17 mouse cellular contexts compared by ENCODE assay signal in the genomic region with DNA sequence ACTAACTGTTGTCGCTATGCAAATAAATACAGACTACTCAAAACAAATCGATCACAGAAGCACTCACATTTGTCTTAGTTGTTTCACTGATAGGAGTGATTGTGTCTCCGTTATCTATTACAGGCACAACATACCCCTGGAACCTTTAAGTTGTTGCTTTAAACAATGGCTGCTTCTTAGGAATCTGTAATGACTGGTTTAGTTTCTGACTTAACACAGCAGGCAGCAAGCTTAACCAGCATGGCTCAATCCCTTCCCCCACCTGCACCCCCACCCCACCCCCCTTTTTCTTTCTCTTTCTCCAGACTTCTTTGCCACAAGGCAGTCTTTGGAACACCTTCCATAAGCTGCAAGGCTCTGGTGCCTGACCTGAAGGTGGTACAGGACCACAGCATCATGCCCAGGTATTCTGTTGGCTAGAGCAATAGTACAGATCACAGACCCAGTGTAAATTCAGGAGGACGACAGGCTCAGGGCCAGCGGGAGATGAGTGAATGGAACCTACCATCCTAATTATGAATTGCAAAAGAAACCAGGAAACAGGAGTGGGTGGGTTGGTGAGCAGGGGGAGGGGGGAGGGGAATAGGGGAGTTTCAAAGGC.
DNase-seq lines count a peak whose midpoint lies in the region; ATAC-seq and TF ChIP-seq lines count a peak whose summit lies in the region.
"Had no signal": no experiment of that assay in that cellular context is flagged by ENCODE, and none has a peak within 500 bp of the region (broad histone marks: within the 10 kb centered on the region; RNA-seq: fewer than 3 reads in every experiment).

No protein-coding gene starts in this region.

- no peak overlapping the region for H3K4me2 ChIP-seq in kidney, embryonic 14.5 days (replicated peaks; ENCODE audit: low read depth, low read length)
- H3K4me2 ChIP-seq in forebrain, embryonic 13.5 days = no peak overlapping the region
- no peak overlapping the region for H3K4me2 ChIP-seq in midbrain, embryonic 12.5 days (replicated peaks)
- H3K4me2 ChIP-seq: hindbrain, embryonic 15.5 days had no signal

- H3K4me1 ChIP-seq in kidney, embryonic 14.5 days (ENCODE audit: control insufficient read depth, insufficient read depth, low read length) = no peaks in the 10 kb centered on the region
- no peaks in the 10 kb centered on the region for H3K4me1 ChIP-seq in kidney, adult 2 months (ENCODE audit: control insufficient read depth, insufficient read depth, low read length)
- H3K4me1 ChIP-seq in ES-E14 (ENCODE audit: control insufficient read depth in 2 of 2, insufficient read depth in 2 of 2, low read length in 2 of 2, poor library complexity in 1 of 2) = peaks cover 2 to 5% of the 10 kb centered on the region in 2 experiments; a peak in 2 of 4 replicates
- peaks cover 15% of the 10 kb centered on the region for H3K4me1 ChIP-seq in forebrain, embryonic 13.5 days
- peaks cover 12% of the 10 kb centered on the region for H3K4me1 ChIP-seq in midbrain, embryonic 12.5 days
- H3K4me1 ChIP-seq: hindbrain, embryonic 15.5 days had no signal

- H3K9me3 ChIP-seq in kidney, embryonic 14.5 days (ENCODE audit: control insufficient read depth, low read length) = no peaks in the 10 kb centered on the region
- H3K9me3 ChIP-seq in ES-E14 (ENCODE audit: control insufficient read depth, insufficient read depth, low read depth, low read length) = no peaks in the 10 kb centered on the region
- H3K9me3 ChIP-seq in forebrain, embryonic 13.5 days (replicated peaks) = no peaks in the 10 kb centered on the region
- H3K9me3 ChIP-seq in midbrain, embryonic 12.5 days = no peaks in the 10 kb centered on the region
- H3K9me3 ChIP-seq: hindbrain, embryonic 15.5 days had no signal

- in situ Hi-C loops in ES-E14 (cut with MboI; ENCODE audit: low sequenced_read_pairs in 2 of 2, unreplicated experiment in 2 of 2) = no loop called here

- TF ChIP-seq CTCF in kidney, adult 2 months (conservative IDR thresholded peaks at IDR 0.05; ENCODE audit: insufficient read depth, insufficient read length, low read depth, low read length) = no peak

- DNase-seq in kidney, adult 2 months = no peak
- no peak for DNase-seq in ES-E14 (ENCODE audit: low read depth, low spot score)
- DNase-seq in left cerebral cortex, postnatal 25 days (ENCODE audit: low spot score in 2 of 2) = no peak
- no peak for DNase-seq in kidney, adult 8-10 months
- DNase-seq in gastrocnemius, adult 18-20 months (ENCODE audit: low spot score) = no peak
- DNase-seq: B cell, adult 2 months; cerebellum, postnatal 14 days; gastrocnemius, postnatal 25 days; heart, adult 2 months; heart, postnatal 4 days; kidney, postnatal 10 days; liver, postnatal 0 days; right cerebral cortex, adult 18-20 months had no signal

- H3K27me3 ChIP-seq in kidney, embryonic 14.5 days (ENCODE audit: control insufficient read depth, insufficient read depth, low read length) = no peaks in the 10 kb centered on the region
- no peaks in the 10 kb centered on the region for H3K27me3 ChIP-seq in kidney, adult 2 months (replicated peaks; ENCODE audit: control insufficient read depth, insufficient read depth, low read length)
- H3K27me3 ChIP-seq in forebrain, embryonic 13.5 days = no peaks in the 10 kb centered on the region
- H3K27me3 ChIP-seq in midbrain, embryonic 12.5 days = no peaks in the 10 kb centered on the region
- H3K27me3 ChIP-seq: hindbrain, embryonic 15.5 days had no signal

- H3K9ac ChIP-seq in kidney, embryonic 14.5 days (ENCODE audit: low read depth, low read length) = no peak overlapping the region
- H3K9ac ChIP-seq in ES-E14 (ENCODE audit: insufficient read depth, low read depth, low read length, poor library complexity, severe bottlenecking) = no peak overlapping the region
- H3K9ac ChIP-seq in forebrain, embryonic 13.5 days = no peak overlapping the region
- H3K9ac ChIP-seq in midbrain, embryonic 12.5 days (replicated peaks) = no peak overlapping the region
- H3K9ac ChIP-seq: hindbrain, embryonic 15.5 days; liver, postnatal 0 days had no signal

- no peak for TF ChIP-seq POLR2A in kidney, adult 2 months (IDR thresholded peaks at IDR 0.05; ENCODE audit: low read depth, low read length)

- 43% methylated on average over 5 of the region's 5 CpGs for WGBS in kidney, embryonic 14.5 days
- WGBS in kidney, adult 2 months = 48% methylated on average over 5 of the region's 5 CpGs
- 6% methylated on average over 5 of the region's 5 CpGs for WGBS in forebrain, embryonic 13.5 days
- WGBS in midbrain, embryonic 12.5 days = 6% methylated on average over 5 of the region's 5 CpGs

- no peak overlapping the region for H3K27ac ChIP-seq in kidney, embryonic 14.5 days (ENCODE audit: low read depth, low read length)
- no peak overlapping the region for H3K27ac ChIP-seq in kidney, adult 2 months (ENCODE audit: insufficient read depth, low read depth, low read length)
- peak overlapping the region; percentile 24; the same call in 1 of the 2 replicates for H3K27ac ChIP-seq in ES-E14 (ENCODE audit: insufficient read depth, low read depth, low read length, poor library complexity, severe bottlenecking)
- no peak overlapping the region for H3K27ac ChIP-seq in forebrain, embryonic 13.5 days
- H3K27ac ChIP-seq in midbrain, embryonic 12.5 days (replicated peaks) = no peak overlapping the region
- H3K27ac ChIP-seq: heart, adult 2 months; hindbrain, embryonic 15.5 days had no signal

- H3K4me3 ChIP-seq in kidney, embryonic 14.5 days (ENCODE audit: low read length) = no peak overlapping the region
- H3K4me3 ChIP-seq in kidney, adult 2 months (ENCODE audit: insufficient read depth, low read depth, low read length) = no peak overlapping the region
- H3K4me3 ChIP-seq in ES-E14 (ENCODE audit: insufficient read depth in 1 of 2, low read depth in 1 of 2, low read length in 2 of 2, poor library complexity in 1 of 2, severe bottlenecking in 1 of 2) = no peak overlapping the region
- H3K4me3 ChIP-seq in forebrain, embryonic 13.5 days = no peak overlapping the region
- H3K4me3 ChIP-seq in midbrain, embryonic 12.5 days = no peak overlapping the region
- H3K4me3 ChIP-seq: heart, adult 2 months; hindbrain, embryonic 15.5 days had no signal

- intact Hi-C loops in left cerebral cortex, postnatal 25 days (cut with DNase I) = no loop called here

- ATAC-seq in kidney, embryonic 14.5 days (ENCODE audit: low FRiP score, low TSS enrichment) = 0 out of 2 replicates have a peak, but pooled peaks have one; percentile 24
- ATAC-seq in forebrain, embryonic 13.5 days = 0 out of 2 replicates have a peak, but pooled peaks have one; percentile 38
- peak; percentile 38; the same call in 1 of the 2 replicates for ATAC-seq in midbrain, embryonic 12.5 days (ENCODE audit: low FRiP score, low read depth)
- ATAC-seq: liver, postnatal 0 days had no signal

- no peaks in the 10 kb centered on the region for H3K36me3 ChIP-seq in kidney, embryonic 14.5 days (ENCODE audit: control insufficient read depth, insufficient read depth, low read length)
- no peaks in the 10 kb centered on the region for H3K36me3 ChIP-seq in kidney, adult 2 months (ENCODE audit: control insufficient read depth, insufficient read depth, low read length)
- no peaks in the 10 kb centered on the region for H3K36me3 ChIP-seq in ES-E14 (ENCODE audit: control insufficient read depth, insufficient read depth, low read length, poor library complexity, severe bottlenecking)
- H3K36me3 ChIP-seq in forebrain, embryonic 13.5 days (ENCODE audit: poor library complexity, severe bottlenecking) = no peaks in the 10 kb centered on the region
- H3K36me3 ChIP-seq in midbrain, embryonic 12.5 days = no peaks in the 10 kb centered on the region
- H3K36me3 ChIP-seq: hindbrain, embryonic 15.5 days had no signal

TF ChIP-seq in ES-E14, 5 proteins besides CTCF, POLR2A, EP300 and RAD21:
- TF ChIP-seq CHD2 (IDR thresholded peaks at IDR 0.05; ENCODE audit: low read depth, low read length) = no peak
- TF ChIP-seq MAFK (IDR thresholded peaks at IDR 0.05; ENCODE audit: insufficient read depth, low read depth, low read length) = no peak
- no peak for TF ChIP-seq ZC3H11A (IDR thresholded peaks at IDR 0.05; ENCODE audit: borderline replicate concordance, low read depth, low read length)
- no peak for TF ChIP-seq ZNF384 (IDR thresholded peaks at IDR 0.05; ENCODE audit: low read depth, low read length)
- TF ChIP-seq HCFC1 (IDR thresholded peaks at IDR 0.05; ENCODE audit: borderline replicate concordance, insufficient read depth, low read length) = no peak
TF ChIP-seq in ES-E14: peak in this region for 0.
